Mouse (Mus musculus) hindbrain, embryonic 11.5 days (tissue): ENCODE results near the gene Hbb-bh1. TPM values are rescaled to one million over a fixed set of nuclear protein-coding genes. Genes with fewer than 3 reads are reported as not detected.

Experiments used
- ATAC-seq: fragments of 200-750 bp; cut with Nextera tagmentation; 2 replicates; pipeline ENCODE4 v1.8.0; 2017; ENCODE audit warnings: mild to moderate bottlenecking, moderate TSS enrichment, moderate library complexity; ENCODE audit not compliant: low FRiP score
- DNase-seq: peaks from one replicate; pipeline ENCODE4 v3.0.0-alpha.2; 2015; ENCODE audit warnings: low spot score
- H3K27ac ChIP-seq: fragments of 300-500 bp; sonication (generic); 2 replicates; pipeline ENCODE4 v1.5.1; 2014; ENCODE audit warnings: mild to moderate bottlenecking, low read depth, low read length
- H3K27me3 ChIP-seq: fragments of 300-500 bp; sonication (generic); 2 replicates; pipeline ENCODE4 v1.6.1; 2014; ENCODE audit warnings: mild to moderate bottlenecking, low read length, moderate library complexity, mixed read lengths; ENCODE audit not compliant: control insufficient read depth, insufficient read depth
- H3K36me3 ChIP-seq: fragments of 300-500 bp; sonication (generic); 2 replicates; pipeline ENCODE4 v1.6.1; 2014; ENCODE audit warnings: mild to moderate bottlenecking, low read length, moderate library complexity, mixed read lengths; ENCODE audit not compliant: control insufficient read depth, insufficient read depth
- H3K4me1 ChIP-seq: fragments of 300-500 bp; sonication (generic); replicated peaks from 2 replicates; pipeline ENCODE4 v1.6.1; 2014; ENCODE audit warnings: low read length, mixed read lengths; ENCODE audit not compliant: control insufficient read depth, insufficient read depth
- H3K4me2 ChIP-seq: fragments of 300-500 bp; sonication (generic); replicated peaks from 2 replicates; pipeline ENCODE4 v1.6.1; 2014; ENCODE audit warnings: mild to moderate bottlenecking, low read depth, low read length
- H3K4me3 ChIP-seq: fragments of 300-500 bp; sonication (generic); 2 replicates; pipeline ENCODE4 v1.5.1; 2014; ENCODE audit warnings: low read depth, low read length
- H3K9ac ChIP-seq: fragments of 300-500 bp; sonication (generic); 2 replicates; pipeline ENCODE4 v1.6.1; 2014; ENCODE audit warnings: low read depth, low read length
- H3K9me3 ChIP-seq: fragments of 300-500 bp; sonication (generic); 2 replicates; pipeline ENCODE4 v1.6.1; 2016; ENCODE audit warnings: low read length; ENCODE audit not compliant: control insufficient read depth
- WGBS: fragments of 180-500 bp; shearing (Covaris S2); extraction: QIAGEN DNeasy Blood & Tissue Kit; methylation state at CpG from one replicate; pipeline ENCODE4 v1.1.7; 2014; 5-methylcytosine and 5-hydroxymethylcytosine counted together
- polyA plus RNA-seq: library from polyadenylated mRNA; unstranded; fragments of >200 nt; fragmentation: Nextera tagmentation; extraction: Ambion mirVana; gene quantifications from 2 replicates; pipeline ENCODE4 v1.2.1, GENCODE M21; 2014

Hbb-bh1 gene
- polyA plus RNA-seq = 2,447 and 2,531 TPM in 2 replicates

DNA sequence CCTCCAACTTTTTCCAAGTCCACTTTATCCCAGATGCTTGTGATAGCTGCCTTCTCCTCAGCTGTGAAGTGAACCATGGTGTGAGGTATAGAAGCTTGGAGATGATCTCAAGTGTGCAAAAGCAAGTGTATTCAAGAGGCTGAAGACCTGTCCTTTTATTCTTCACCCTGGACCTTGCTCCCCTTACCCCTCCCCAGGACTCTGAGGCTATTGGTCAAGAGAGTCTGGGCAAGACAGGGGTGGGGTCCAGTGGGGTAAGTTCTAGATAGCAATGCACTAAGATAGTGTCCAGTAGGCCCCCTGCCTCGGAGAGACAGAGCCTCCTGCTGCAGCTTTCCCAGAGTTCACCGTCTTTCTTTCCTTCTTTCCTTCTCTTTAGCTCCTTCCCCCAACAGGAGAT is at the start of gene Hbb-bh1:
Hbb-bh1 (minus strand) TSS at position 131 of the 400 bp plus-strand sequence.
- no peaks in the 10 kb centered on the region for H3K4me1 ChIP-seq
- WGBS = 92% methylated on average over 2 of the region's 2 CpGs
- no peak within 1 kb of the TSS for H3K27ac ChIP-seq
- ATAC-seq (no peak), DNase-seq (no peak)
- H3K4me3 ChIP-seq = no peak within 1 kb of the TSS
- no peaks in the 10 kb centered on the region for H3K36me3 ChIP-seq
- H3K9ac ChIP-seq = no peak within 1 kb of the TSS
- no peaks in the 10 kb centered on the region for H3K27me3 ChIP-seq
- no peaks in the 10 kb centered on the region for H3K9me3 ChIP-seq
- H3K4me2 ChIP-seq = no peak within 1 kb of the TSS

DNA sequence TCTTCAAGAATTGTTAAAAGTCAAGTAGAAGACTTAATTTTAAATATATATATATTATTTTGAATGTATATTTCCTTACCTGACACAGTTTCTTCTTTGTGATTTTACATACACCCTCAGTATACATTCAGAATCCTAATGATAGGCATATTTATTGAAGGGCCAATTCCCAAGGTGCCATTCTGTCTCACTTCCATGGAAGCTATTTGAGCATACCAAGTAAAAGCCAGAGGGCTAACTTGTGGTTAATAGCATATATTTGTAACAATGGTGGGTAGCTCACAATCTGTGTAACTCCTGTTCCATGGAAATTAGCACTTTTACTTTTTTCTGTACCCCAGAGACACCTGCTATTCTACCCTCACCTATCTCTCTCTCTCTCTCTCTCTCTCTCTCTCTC is 43.2 kb upstream of the Hbb-bh1 start, which contains the start of gene Olfr66:
Olfr66 (minus strand) TSS at position 101 of the 400 bp plus-strand sequence.
- no peak for DNase-seq
- H3K27ac ChIP-seq = no peak within 1 kb of the TSS
- no peaks in the 10 kb centered on the region for H3K4me1 ChIP-seq
- no peak for ATAC-seq
- no peak within 1 kb of the TSS for H3K4me3 ChIP-seq
- no peaks in the 10 kb centered on the region for H3K9me3 ChIP-seq
- no peaks in the 10 kb centered on the region for H3K27me3 ChIP-seq
- no peaks in the 10 kb centered on the region for H3K36me3 ChIP-seq
- no peak within 1 kb of the TSS for H3K9ac ChIP-seq
- H3K4me2 ChIP-seq = no peak within 1 kb of the TSS

DNA sequence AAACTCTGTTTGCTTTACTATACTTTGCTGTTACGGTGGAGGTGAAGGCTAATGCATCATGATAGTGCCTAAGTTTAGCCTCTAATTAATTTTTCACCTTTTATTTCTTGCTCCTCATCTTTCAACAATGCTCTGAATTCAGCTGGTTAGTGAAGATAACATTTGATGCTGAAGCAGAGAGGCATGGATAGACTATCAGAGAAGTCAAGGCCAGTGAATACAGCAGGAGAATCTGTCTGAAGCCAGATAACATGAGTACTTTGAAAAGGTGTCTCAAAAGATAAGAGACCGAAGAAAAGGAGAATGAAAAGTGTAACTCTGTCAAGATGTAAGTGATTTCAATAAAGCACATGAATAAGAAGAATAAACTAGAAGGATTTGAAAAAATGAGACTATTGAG is 34.1 kb upstream of the Hbb-bh1 start:
- Histone ChIP-seq H3K9me3 (no peaks in the 10 kb centered on the region), H3K9ac (no peak overlapping the region), H3K4me3 (no peak overlapping the region), H3K4me1 (no peaks in the 10 kb centered on the region), H3K36me3 (no peaks in the 10 kb centered on the region), H3K27ac (no peak overlapping the region), H3K4me2 (no peak overlapping the region), H3K27me3 (no peaks in the 10 kb centered on the region)
- no peak for ATAC-seq
- DNase-seq = no peak
- 86% methylated on average over 2 of the region's 2 CpGs for WGBS

DNA sequence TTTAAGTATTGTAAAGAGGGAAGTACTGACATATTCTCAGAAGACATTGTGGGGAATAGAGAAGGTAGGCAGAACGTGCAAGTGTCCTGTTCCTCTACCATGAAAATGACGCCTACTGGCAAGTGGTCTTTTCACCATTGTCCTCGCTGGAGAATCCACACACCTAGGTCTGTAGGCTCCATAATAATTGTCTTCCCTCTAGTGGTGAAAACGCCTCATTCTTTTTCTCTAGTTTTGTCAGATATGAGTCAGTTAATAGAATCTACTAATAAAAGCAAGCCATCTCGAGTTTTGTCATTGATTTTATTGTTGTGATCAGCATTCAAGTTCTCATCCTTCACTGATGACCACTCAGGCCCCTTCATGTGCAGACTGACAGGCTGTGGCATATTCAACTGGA is 31.5 kb upstream of the Hbb-bh1 start:
- ATAC-seq (no peak), DNase-seq (no peak)
- no peak overlapping the region for H3K9ac ChIP-seq
- H3K4me2 ChIP-seq = no peak overlapping the region
- no peak overlapping the region for H3K4me3 ChIP-seq
- H3K4me1 ChIP-seq = no peaks in the 10 kb centered on the region
- WGBS = 54% methylated on average over 5 of the region's 5 CpGs
- no peaks in the 10 kb centered on the region for H3K9me3 ChIP-seq
- no peaks in the 10 kb centered on the region for H3K27me3 ChIP-seq
- H3K27ac ChIP-seq = no peak overlapping the region
- no peaks in the 10 kb centered on the region for H3K36me3 ChIP-seq

DNA sequence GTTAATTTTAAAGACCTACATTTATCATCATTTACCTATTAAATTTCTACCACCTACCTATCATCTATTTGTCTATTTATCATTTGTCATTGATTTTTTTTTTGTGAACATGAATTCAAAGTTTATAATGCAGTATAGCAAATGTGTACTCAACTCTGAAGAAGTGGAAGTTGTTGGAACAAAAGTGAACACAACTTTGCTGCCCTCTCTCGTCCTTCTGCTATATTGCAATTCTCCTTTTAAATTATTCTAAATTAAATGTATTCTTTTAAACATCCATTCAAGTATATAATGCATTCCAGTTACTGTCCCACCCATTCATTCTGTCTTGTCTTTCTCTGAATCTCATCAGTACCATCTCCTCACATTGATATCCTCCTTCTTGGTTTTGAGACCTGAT is 30.1 kb upstream of the Hbb-bh1 start:
- 8% methylated on average over 1 of the region's 1 CpGs for WGBS
- H3K27me3 ChIP-seq = no peaks in the 10 kb centered on the region
- H3K36me3 ChIP-seq = no peaks in the 10 kb centered on the region
- H3K27ac ChIP-seq = no peak overlapping the region
- no peak overlapping the region for H3K4me3 ChIP-seq
- H3K9me3 ChIP-seq = no peaks in the 10 kb centered on the region
- H3K9ac ChIP-seq = no peak overlapping the region
- H3K4me1 ChIP-seq = no peaks in the 10 kb centered on the region
- no peak overlapping the region for H3K4me2 ChIP-seq
- DNase-seq (peak; percentile 39), ATAC-seq (no peak)

DNA sequence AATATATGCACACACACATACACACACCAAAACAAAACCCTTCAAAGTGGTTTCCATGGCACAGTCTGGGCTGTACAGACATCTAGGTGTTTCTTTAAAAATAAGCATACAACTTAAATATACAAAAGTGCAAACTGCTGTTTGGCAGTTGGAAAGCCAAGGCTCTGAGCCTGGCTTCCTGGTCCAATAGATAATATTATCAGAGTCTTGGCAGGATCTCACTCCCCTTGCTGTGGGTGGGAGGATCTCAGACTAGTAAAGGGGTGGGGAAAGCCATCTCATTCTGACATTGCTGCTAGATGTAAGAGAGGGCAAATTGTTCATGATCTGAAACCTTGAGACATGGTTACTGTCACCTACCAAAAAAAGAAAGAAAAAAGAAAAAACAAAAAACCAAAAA is 27.7 kb upstream of the Hbb-bh1 start:
- ATAC-seq = no peak
- Histone ChIP-seq H3K4me3 (no peak overlapping the region), H3K27ac (no peak overlapping the region), H3K27me3 (no peaks in the 10 kb centered on the region), H3K4me1 (no peaks in the 10 kb centered on the region), H3K4me2 (no peak overlapping the region), H3K36me3 (no peaks in the 10 kb centered on the region), H3K9ac (no peak overlapping the region), H3K9me3 (no peaks in the 10 kb centered on the region)
- DNase-seq = no peak

DNA sequence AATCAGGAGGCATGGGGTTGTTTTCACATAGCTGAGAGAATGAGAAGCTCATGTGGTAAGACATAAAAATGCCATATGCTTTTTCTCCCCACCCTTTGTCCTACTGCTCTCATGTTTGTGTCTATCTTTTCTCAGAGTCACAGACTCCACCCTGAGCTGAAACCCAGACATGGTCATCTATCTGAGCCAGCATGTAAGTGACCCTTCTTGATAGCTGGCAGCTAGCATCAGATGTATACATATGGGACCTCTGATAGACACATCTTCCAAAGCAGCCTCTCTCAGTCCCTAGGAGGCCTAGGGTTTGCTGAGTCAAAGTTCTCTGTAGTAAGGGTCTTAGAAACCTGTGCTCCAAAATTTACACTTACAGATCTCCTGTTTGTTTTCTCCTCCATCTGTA is 22.8 kb upstream of the Hbb-bh1 start:
- Histone ChIP-seq H3K9me3 (no peaks in the 10 kb centered on the region), H3K4me3 (no peak overlapping the region), H3K4me1 (no peaks in the 10 kb centered on the region), H3K36me3 (no peaks in the 10 kb centered on the region), H3K27ac (no peak overlapping the region), H3K4me2 (no peak overlapping the region), H3K27me3 (no peaks in the 10 kb centered on the region), H3K9ac (no peak overlapping the region)
- ATAC-seq (no peak), DNase-seq (no peak)

DNA sequence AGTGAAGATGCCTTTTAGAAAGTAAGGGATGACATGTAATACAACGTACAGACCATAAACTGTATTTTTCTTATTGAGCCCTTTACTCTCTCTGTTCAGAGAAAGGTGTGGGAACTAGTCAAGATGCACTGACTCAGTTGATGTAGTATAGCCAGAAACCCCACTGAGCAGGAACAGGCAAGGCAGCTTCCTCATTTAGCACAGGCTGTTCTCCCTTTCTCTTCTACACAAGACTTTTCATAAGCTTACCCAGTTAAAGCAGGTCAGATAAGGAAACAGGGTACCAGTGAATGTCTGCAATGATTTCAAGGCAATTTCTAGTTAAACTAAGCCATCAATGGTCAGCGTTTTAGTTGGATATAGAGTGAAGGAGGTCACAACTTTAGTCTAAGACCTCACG is 18.6 kb upstream of the Hbb-bh1 start:
- Histone ChIP-seq H3K36me3 (no peaks in the 10 kb centered on the region), H3K27me3 (no peaks in the 10 kb centered on the region)

DNA sequence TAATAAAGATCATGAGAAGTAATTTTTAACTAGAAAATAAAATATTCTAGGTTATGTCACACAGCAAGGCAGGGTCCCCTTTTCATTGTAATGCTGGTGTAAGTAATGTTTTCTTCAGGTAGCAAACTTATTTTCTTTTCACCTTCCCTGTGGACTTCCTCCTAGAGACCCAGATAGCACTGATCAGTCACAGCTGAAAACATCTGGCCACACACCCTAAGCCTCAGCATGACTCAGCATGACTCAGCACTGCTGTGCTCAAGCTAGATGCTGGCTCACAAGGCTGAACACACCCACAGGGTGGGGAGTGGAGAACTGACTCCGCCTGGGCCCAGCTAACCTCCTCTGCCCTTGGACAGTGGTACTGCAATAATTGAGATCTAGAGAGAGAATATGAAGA is 17.9 kb upstream of the Hbb-bh1 start:
- H3K4me3 ChIP-seq = no peak overlapping the region
- DNase-seq (no peak), ATAC-seq (0 out of 2 replicates have a peak, but pooled peaks have one; percentile 49)
- H3K4me1 ChIP-seq = no peaks in the 10 kb centered on the region
- H3K27me3 ChIP-seq = no peaks in the 10 kb centered on the region
- WGBS = 48% methylated on average over 1 of the region's 1 CpGs
- no peak overlapping the region for H3K9ac ChIP-seq
- no peaks in the 10 kb centered on the region for H3K9me3 ChIP-seq
- H3K36me3 ChIP-seq = no peaks in the 10 kb centered on the region
- no peak overlapping the region for H3K4me2 ChIP-seq
- H3K27ac ChIP-seq = no peak overlapping the region

More for the DNA sequence above, 18.6 kb upstream of the Hbb-bh1 start:
- Histone ChIP-seq H3K4me1 (no peaks in the 10 kb centered on the region), H3K4me3 (no peak overlapping the region), H3K9ac (no peak overlapping the region), H3K9me3 (no peaks in the 10 kb centered on the region), H3K27ac (no peak overlapping the region), H3K4me2 (no peak overlapping the region)
- DNase-seq (no peak), ATAC-seq (no peak)
- WGBS = 81% methylated on average over 3 of the region's 3 CpGs
